Mouse (Mus musculus) forebrain, embryonic 14.5 days (tissue): ENCODE measurements around the gene Zfp592. TPM values are rescaled to one million over a fixed set of nuclear protein-coding genes. Genes with fewer than 3 reads are reported as not detected.
"Not testable (repeated sequence)": the region's sequence is repeated elsewhere in the genome, so short reads cannot be mapped to it uniquely, and the experiment has no call there.

Source experiments
- ATAC-seq: fragments of 200-750 bp; cut with Nextera tagmentation; 2 replicates; pipeline ENCODE4 v1.8.0; 2017; ENCODE audit warnings: mild to moderate bottlenecking, moderate library complexity
- DNase-seq: peaks from one replicate; pipeline ENCODE4 v3.0.0-alpha.2; 2015; ENCODE audit warnings: low spot score
- H3K27ac ChIP-seq: fragments of 300-500 bp; sonication (generic); 2 replicates; pipeline ENCODE4 v1.5.1; 2014; ENCODE audit warnings: low read depth, mild to moderate bottlenecking, control low read depth, low read length, moderate library complexity
- H3K27me3 ChIP-seq: fragments of 300-500 bp; sonication (generic); replicated peaks from 2 replicates; pipeline ENCODE4 v1.6.1; 2014; ENCODE audit warnings: low read length, control low read depth, mixed read lengths; ENCODE audit not compliant: control insufficient read depth, insufficient read depth
- H3K36me3 ChIP-seq: fragments of 300-500 bp; sonication (generic); 2 replicates; pipeline ENCODE4 v1.6.1; 2014; ENCODE audit warnings: low read length, control low read depth; ENCODE audit not compliant: control insufficient read depth, insufficient read depth
- H3K4me1 ChIP-seq: fragments of 300-500 bp; sonication (generic); 2 replicates; pipeline ENCODE4 v1.6.1; 2014; ENCODE audit warnings: antibody characterized with exemption, low read length, control low read depth; ENCODE audit not compliant: control insufficient read depth, insufficient read depth
- H3K4me2 ChIP-seq: fragments of 300-500 bp; sonication (generic); 2 replicates; pipeline ENCODE4 v1.6.1; 2014; ENCODE audit warnings: mild to moderate bottlenecking, control low read depth, low read length
- H3K4me3 ChIP-seq: fragments of 300-500 bp; sonication (generic); 2 replicates; pipeline ENCODE4 v1.5.1; 2014; ENCODE audit warnings: low read depth, low read length, control low read depth
- H3K9ac ChIP-seq: fragments of 300-500 bp; sonication (generic); 2 replicates; pipeline ENCODE4 v1.6.1; 2014; ENCODE audit warnings: mild to moderate bottlenecking, low read length, control low read depth, moderate library complexity
- H3K9me3 ChIP-seq: fragments of 300-500 bp; sonication (generic); replicated peaks from 2 replicates; pipeline ENCODE4 v1.6.1; 2016; ENCODE audit warnings: low read length, control low read depth, mixed read lengths; ENCODE audit not compliant: control insufficient read depth
- WGBS: fragments of 180-500 bp; shearing (Covaris S2); extraction: QIAGEN DNeasy Blood & Tissue Kit; methylation state at CpG from one replicate; pipeline ENCODE4 v1.1.7; 2014; 5-methylcytosine and 5-hydroxymethylcytosine counted together
- polyA plus RNA-seq: library from polyadenylated mRNA; unstranded; fragments of >200 nt; fragmentation: Nextera tagmentation; extraction: Ambion mirVana; gene quantifications from 2 replicates; pipeline ENCODE4 v1.2.1, GENCODE M21; 2014

Zfp592 gene
- polyA plus RNA-seq, 1 experiment from 2014 or later, result 5.8 TPM

GRCm38 (mm10) chr7:80970913-80971312 is 22.6 kb upstream of the Zfp592 start:
- no peaks in the 10 kb centered on the region for H3K4me1 ChIP-seq
- WGBS, result 61% methylated on average over 3 of the region's 3 CpGs
- H3K4me3 ChIP-seq, result no peak overlapping the region
- ATAC-seq, result no peak
- H3K27ac ChIP-seq, result no peak overlapping the region
- no peak for DNase-seq
- H3K4me2 ChIP-seq, result no peak overlapping the region
- no peak overlapping the region for H3K9ac ChIP-seq
- no peaks in the 10 kb centered on the region for H3K9me3 ChIP-seq
- no peaks in the 10 kb centered on the region for H3K36me3 ChIP-seq
- H3K27me3 ChIP-seq, result no peaks in the 10 kb centered on the region

GRCm38 (mm10) chr7:80971419-80971818 is 22.1 kb upstream of the Zfp592 start:
- Histone ChIP-seq H3K9me3 (no peaks in the 10 kb centered on the region), H3K36me3 (no peaks in the 10 kb centered on the region), H3K4me3 (no peak overlapping the region), H3K4me2 (no peak overlapping the region), H3K9ac (no peak overlapping the region), H3K27ac (no peak overlapping the region), H3K4me1 (no peaks in the 10 kb centered on the region), H3K27me3 (no peaks in the 10 kb centered on the region)
- ATAC-seq (no peak), DNase-seq (no peak)
- whole genome bisulfite sequencing, result 57% methylated on average over 2 of the region's 2 CpGs

GRCm38 (mm10) chr7:80972082-80972481 is 21.4 kb upstream of the Zfp592 start:
- ATAC-seq, result no peak
- no peak overlapping the region for H3K4me2 ChIP-seq
- 86% methylated on average over 5 of the region's 5 CpGs for whole genome bisulfite sequencing
- no peaks in the 10 kb centered on the region for H3K4me1 ChIP-seq
- H3K9ac ChIP-seq, result no peak overlapping the region
- no peaks in the 10 kb centered on the region for H3K9me3 ChIP-seq
- no peaks in the 10 kb centered on the region for H3K36me3 ChIP-seq
- no peaks in the 10 kb centered on the region for H3K27me3 ChIP-seq
- no peak overlapping the region for H3K27ac ChIP-seq
- DNase-seq, result no peak
- no peak overlapping the region for H3K4me3 ChIP-seq

GRCm38 (mm10) chr7:80972920-80973637 is 20.4 kb upstream of the Zfp592 start:
- H3K27me3 ChIP-seq, DNase-seq, H3K36me3 ChIP-seq, H3K4me1 ChIP-seq, H3K4me2 ChIP-seq, H3K27ac ChIP-seq, ATAC-seq, H3K4me3 ChIP-seq, H3K9ac ChIP-seq, H3K9me3 ChIP-seq: not testable (repeated sequence)
- 94% methylated on average over 4 of the region's 4 CpGs for WGBS

- DNase-seq, H3K4me3 ChIP-seq, H3K9me3 ChIP-seq, H3K27ac ChIP-seq, H3K4me1 ChIP-seq, H3K36me3 ChIP-seq, H3K27me3 ChIP-seq, H3K9ac ChIP-seq, ATAC-seq, H3K4me2 ChIP-seq: not testable (repeated sequence)
- WGBS, result 80% methylated on average over 3 of the region's 3 CpGs
Measured at GRCm38 (mm10) chr7:80973638-80974015, 19.9 kb upstream of the Zfp592 start.

GRCm38 (mm10) chr7:80980566-80980965 is 12.9 kb upstream of the Zfp592 start:
- Histone ChIP-seq H3K27me3 (no peaks in the 10 kb centered on the region), H3K4me2 (no peak overlapping the region), H3K27ac (no peak overlapping the region), H3K36me3 (no peaks in the 10 kb centered on the region), H3K4me3 (no peak overlapping the region), H3K9ac (no peak overlapping the region), H3K4me1 (no peaks in the 10 kb centered on the region), H3K9me3 (no peaks in the 10 kb centered on the region)
- ATAC-seq (no peak), DNase-seq (no peak)
- 86% methylated on average over 11 of the region's 11 CpGs for WGBS

GRCm38 (mm10) chr7:80986458-80987187 is 6.9 kb upstream of the Zfp592 start:
- Histone ChIP-seq H3K4me2 (no peak overlapping the region), H3K4me3 (no peak overlapping the region), H3K27me3 (no peaks in the 10 kb centered on the region), H3K9ac (no peak overlapping the region), H3K4me1 (no peaks in the 10 kb centered on the region; the same call in 1 of the 2 replicates), H3K36me3 (no peaks in the 10 kb centered on the region), H3K9me3 (no peaks in the 10 kb centered on the region), H3K27ac (no peak overlapping the region)
- no peak for DNase-seq
- ATAC-seq, result no peak
- 54% methylated on average over 6 of the region's 6 CpGs for WGBS

GRCm38 (mm10) chr7:80987805-80988625 is 5.5 kb upstream of the Zfp592 start:
- Histone ChIP-seq H3K4me3 (no peak overlapping the region), H3K4me1 (no peaks in the 10 kb centered on the region; the same call in 1 of the 2 replicates), H3K9me3 (no peaks in the 10 kb centered on the region), H3K27ac (no peak overlapping the region), H3K9ac (no peak overlapping the region), H3K36me3 (no peaks in the 10 kb centered on the region), H3K27me3 (no peaks in the 10 kb centered on the region), H3K4me2 (no peak overlapping the region)
- DNase-seq (no peak), ATAC-seq (no peak)
- WGBS, result 95% methylated on average over 4 of the region's 4 CpGs
